Mouse (Mus musculus) frontal cortex, postnatal 14 days (tissue): ENCODE measurements around the gene Cops4.

Experiments used
- DNase-seq, 2 experiments: peaks; one replicate each; pipeline ENCODE4 v3.0.0; 2022; ENCODE audit warnings: low spot score in 2 of 2

Gene Cops4

DNA sequence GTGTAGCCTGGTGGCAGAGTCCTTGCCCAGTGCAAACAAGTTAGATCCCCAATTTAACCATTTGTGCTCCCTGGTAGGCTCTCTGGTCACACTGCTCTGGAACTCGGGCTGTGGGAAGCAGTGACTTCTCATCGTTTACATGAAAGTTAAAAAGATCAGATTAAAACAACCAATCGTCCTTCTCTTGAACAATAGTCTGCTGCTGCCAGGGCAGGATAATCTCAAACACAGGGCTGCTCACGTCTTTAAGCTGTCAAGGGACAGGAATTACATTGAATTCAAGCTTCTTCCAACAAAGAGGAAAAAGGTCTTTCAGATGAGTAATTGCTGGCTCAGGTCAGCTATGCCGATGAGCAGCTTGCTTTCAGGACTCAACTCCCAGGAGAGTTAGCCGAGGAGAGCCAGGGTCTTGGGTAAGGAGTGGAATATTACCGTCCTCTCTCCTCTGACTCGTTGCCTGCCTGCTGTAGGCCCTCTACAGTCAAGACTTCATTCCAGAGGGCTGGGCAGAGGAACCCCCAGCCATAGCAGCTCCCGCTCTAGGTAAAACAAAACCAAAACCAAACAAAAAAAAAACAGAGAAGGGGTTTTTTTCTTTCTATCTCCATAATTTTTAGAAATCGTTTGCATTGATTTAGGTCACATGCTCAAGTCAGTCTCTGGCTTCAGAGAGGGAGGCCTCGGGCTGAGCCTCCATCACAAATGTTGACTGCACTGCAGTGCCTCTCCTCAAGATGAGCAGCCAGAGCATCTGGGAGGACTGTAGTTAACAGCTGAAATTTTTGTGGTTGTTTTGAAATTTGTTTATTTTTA, 63.7 kb downstream of the Cops4 start:
- DNase-seq = no peak

- no peak for DNase-seq
Observed at GRCm38 (mm10) chr5:100582435-100582826, 64.3 kb downstream of the Cops4 start.

DNA sequence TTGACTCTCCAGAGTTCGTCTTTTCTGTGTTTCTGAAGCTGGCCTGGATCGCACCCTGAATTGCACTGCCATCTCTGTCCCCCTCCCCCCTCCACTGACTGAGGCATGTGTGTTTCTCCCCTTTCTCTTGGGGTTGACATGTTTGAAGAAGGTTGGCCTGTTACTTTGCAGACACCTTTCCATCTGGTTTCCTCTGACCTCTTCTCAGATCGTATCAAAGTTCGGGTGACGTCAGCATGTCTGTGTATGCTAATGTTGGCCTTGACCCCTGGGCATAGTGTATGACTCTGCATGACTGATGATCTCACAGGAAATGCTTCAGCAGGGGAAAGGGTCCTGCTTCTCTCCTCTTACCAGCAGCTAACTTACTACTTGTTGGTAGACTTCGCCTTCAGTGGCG, 65.0 kb downstream of the Cops4 start:
- DNase-seq = no peak

GRCm38 (mm10) chr5:100585206-100585644, 67.1 kb downstream of the Cops4 start:
- DNase-seq = no peak

- no peak for DNase-seq
Observed at GRCm38 (mm10) chr5:100585657-100586056, 67.5 kb downstream of the Cops4 start.

- no peak for DNase-seq
Observed at GRCm38 (mm10) chr5:100587136-100587535, 69.0 kb downstream of the Cops4 start.

DNA sequence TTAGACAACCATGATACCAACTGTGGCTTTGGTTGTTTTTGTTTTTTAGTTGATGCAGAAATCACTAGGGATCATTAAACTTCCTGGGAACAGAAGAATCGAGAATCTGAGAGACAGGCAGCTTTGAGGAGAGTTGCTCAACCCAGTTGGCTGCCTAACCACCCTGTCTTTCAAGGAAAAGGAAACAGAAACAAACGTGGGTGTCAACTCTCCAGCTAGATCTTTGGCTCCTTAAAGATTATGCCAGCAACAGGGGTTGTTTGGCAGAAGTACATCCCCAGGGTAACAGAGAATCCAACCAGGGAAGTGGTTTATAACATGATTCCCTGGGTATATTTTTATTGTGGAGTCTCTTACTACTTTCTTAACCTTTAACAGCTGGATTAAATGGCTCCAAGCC, 69.5 kb downstream of the Cops4 start:
- DNase-seq = no peak

- DNase-seq = no peak
Observed at GRCm38 (mm10) chr5:100590505-100590904, 72.4 kb downstream of the Cops4 start.

DNA sequence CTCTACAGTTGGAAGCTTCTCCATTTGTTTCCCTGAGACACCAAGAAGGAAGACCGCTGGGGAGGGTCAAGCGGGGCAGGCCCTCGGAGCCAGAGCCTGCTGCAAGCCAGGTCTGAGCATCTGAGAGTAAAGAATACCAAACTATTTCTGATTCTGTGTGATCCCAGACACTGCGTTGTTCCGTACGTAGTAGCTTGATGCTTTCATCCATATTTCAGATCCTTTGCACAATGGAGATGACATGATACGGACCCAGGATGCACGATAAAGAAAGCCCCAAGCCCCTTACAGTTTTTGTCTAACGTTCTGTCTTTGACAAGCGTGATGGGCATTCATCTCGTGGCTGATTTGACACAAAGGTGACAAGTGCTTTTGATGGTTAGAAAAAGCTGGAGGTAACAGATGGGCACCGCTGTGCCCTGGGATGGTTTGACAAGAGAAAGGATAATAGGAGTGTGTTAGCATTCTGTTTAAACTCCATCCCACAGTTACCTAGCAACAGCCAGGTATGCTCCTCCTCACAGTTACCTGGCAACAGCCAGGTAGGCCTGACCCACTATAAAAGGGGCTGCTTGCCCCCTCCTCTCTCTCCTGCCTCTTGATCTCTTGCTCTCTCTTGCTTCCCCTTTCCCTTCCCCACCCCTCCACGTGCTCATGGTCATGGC, 76.8 kb downstream of the Cops4 start:
- no peak for DNase-seq

GRCm38 (mm10) chr5:100595999-100596398, 77.9 kb downstream of the Cops4 start:
- DNase-seq = no peak
